Mouse (Mus musculus): Measurements from ENCODE around the gene Smarca4. TPM values are rescaled to one million over a fixed set of nuclear protein-coding genes. Genes with fewer than 3 reads are reported as not detected.
A peak's percentile ranks its signal among the peaks of the same experiment; 100 is the strongest.

Smarca4 gene
- polyA plus RNA-seq, 1 experiment, result 25.3 TPM

DNA sequence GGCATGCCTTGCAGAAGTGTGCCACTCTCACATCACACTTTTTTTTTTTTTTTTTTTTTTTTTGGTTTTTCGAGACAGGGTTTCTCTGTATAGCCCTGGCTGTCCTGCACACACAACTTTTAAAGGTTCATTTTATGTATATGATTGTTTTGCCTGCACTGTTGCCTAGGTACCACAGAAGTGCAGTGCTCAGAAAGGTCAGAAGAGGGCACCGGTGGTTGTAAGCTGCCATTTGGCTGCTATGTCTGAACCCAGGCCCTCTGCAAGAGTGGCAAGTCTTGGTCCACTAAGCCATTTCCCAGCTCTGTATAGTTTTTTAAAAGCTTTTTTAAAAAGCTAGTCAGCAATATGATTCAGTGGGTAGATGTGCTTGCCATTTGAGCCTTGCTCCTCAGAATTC, 17.8 kb upstream of the Smarca4 start:
- DNase-seq (ENCODE audit: low read depth, low spot score), result no peak
- WGBS, result 24% methylated on average over 2 of the region's 2 CpGs

DNA sequence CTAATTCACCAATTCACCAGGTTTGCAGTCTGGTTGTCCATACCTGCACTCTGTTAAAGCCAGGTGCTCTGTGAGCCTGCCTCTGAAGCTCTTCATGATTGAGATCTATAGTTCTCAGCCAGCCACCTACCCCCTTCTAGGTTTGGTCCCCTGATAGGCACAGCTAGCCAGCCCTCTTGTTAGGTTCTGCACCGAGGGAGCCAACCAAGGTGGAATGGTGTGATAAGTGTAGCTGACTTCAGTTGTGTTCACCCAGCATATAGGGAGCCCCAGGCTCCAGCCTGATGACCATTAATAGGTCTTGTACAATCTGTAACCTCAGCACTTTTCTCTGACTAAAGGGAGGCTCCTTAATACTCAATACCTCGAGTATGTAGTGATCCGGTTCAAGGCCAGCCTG, 15.8 kb upstream of the Smarca4 start:
- WGBS, result 74% methylated on average over 3 of the region's 3 CpGs
- DNase-seq (ENCODE audit: low read depth, low spot score), result no peak

DNA sequence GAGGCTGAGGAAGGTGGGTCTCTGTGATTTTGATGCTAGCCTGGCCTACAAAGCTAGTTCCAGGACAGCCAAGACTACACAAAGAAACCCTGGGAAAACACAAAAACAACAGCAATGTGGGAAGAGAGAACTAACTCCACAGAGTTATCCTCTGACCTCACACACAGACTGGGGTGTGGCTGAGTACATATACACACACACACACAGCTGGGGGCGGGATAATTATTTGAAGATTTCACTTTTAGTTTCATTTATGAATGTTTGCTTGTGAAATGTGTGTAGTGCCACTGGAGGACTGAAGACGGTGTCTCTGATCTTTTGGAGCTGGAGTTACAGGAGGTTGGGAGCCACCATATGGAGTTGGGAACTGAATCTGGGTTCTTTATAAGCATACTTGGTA, 14.9 kb upstream of the Smarca4 start:
- 28% methylated on average over 2 of the region's 2 CpGs for WGBS
- DNase-seq (ENCODE audit: low read depth, low spot score), result peak; percentile 38

DNA sequence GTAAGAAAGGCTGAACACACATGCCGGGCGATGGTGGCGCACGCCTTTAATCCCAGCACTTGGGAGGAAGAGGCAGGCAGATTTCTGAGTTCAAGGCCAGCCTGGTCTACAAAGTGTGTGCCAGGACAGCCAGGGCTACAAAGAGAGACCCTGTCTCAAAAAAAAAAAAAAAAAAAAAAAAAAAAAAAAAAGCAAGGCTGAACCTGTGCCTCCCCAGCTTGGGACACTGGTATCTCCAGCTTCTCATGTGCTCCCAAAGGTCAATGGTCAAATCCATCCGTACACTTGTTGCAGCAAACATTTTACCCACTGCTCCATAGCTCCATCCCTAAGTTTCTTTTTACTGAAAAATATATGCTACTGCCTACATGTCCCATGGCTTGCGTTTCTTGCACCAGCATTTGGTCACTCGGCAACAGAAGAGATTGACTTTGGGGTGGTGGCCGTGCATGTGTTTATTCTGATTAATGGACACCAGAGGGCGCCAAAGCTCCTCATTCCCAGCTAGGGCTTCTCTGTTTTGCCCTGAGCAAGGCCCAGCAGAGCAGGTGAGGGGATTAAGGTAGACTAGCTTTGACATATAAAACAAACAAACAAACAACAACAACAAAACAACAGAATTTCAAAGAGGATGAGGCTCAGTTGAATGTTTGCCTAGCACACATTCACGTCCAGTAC, 14.1 kb upstream of the Smarca4 start:
- peak; percentile 53 for DNase-seq (ENCODE audit: low read depth, low spot score)
- WGBS, result 46% methylated on average over 10 of the region's 10 CpGs

DNA sequence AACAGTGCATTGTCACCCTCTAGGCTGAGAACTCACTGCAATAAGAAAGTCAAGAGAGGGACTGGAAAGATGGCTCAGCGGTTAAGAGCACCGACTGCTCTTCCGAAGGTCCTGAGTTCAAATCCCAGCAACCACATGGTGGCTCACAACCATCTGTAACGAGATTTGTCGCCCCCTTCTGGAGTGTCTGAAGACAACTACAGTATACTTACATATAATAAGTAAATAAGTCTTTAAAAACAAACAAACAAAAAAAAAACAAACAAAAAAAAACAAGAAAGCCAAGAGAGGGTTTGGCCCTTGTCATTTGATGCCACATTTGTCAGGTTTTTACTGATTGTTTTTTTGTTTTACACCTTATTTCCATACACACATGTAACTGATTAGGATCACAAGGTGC, 11.8 kb upstream of the Smarca4 start:
- 78% methylated on average over 5 of the region's 5 CpGs for WGBS
- DNase-seq (ENCODE audit: low read depth, low spot score), result no peak

DNA sequence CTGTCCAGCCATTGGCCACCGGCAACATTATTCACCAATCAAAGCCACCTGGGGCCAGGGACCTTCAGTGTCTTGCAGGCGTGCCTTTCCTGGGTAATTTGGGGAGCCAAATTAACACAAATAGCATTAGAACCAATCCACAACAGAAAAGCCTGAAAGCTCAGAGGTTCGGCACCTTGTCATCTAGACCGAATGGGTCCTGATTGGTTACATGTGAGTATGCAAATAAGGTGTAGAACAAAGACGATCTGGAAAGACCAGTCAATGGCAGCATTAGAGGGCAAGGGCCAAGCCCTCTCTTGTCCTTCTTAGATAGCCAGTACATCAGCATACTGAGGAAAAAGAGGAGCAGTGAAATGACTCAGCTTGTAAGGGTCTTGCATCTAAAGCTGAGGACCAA, 10.1 kb upstream of the Smarca4 start:
- WGBS, result 80% methylated on average over 5 of the region's 5 CpGs
- no peak for DNase-seq (ENCODE audit: low read depth, low spot score)

DNA sequence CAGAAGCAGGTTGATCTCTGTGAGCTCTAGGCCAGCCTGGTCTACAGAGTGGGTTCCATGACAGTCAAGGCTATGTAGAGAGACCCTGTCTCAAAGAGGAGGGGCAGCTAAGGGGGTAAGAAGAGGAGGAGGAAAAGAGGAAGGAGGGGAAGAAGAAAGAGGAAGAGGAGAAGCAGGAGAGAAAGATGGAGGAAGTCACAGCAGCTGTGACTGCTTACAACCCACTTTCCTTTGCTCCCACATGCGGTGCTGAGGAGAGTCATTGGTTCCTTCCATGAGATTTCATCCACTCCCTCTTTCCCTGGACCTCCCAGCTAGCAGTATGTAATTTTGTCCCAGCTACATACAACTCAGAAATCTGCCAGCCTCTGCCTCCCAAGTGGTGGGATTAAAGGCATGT, 9.3 kb upstream of the Smarca4 start:
- WGBS, result 74% methylated on average over 1 of the region's 1 CpGs
- DNase-seq (ENCODE audit: low read depth, low spot score), result no peak

DNA sequence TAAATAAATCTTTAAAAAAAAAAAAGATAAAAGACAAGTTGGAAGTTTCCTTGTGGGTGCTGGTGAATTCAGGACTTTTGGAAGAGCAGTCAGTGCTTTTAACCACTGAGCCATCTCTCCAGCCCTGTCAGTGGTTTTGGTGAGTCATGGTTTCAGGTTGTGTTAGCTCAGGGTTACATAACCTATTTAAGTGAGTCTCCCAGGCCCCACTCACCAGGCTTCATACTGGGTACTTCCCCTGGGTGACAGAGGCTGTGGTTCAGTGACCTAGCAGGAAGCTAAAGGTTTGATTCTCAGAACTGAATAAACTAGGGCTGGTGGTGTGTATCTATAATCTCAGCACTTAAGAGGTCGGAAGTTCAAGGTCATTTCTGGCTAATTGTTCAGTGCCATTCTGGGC, 6.1 kb upstream of the Smarca4 start:
- 91% methylated on average over 1 of the region's 1 CpGs for WGBS
- DNase-seq (ENCODE audit: low read depth, low spot score), result no peak

DNA sequence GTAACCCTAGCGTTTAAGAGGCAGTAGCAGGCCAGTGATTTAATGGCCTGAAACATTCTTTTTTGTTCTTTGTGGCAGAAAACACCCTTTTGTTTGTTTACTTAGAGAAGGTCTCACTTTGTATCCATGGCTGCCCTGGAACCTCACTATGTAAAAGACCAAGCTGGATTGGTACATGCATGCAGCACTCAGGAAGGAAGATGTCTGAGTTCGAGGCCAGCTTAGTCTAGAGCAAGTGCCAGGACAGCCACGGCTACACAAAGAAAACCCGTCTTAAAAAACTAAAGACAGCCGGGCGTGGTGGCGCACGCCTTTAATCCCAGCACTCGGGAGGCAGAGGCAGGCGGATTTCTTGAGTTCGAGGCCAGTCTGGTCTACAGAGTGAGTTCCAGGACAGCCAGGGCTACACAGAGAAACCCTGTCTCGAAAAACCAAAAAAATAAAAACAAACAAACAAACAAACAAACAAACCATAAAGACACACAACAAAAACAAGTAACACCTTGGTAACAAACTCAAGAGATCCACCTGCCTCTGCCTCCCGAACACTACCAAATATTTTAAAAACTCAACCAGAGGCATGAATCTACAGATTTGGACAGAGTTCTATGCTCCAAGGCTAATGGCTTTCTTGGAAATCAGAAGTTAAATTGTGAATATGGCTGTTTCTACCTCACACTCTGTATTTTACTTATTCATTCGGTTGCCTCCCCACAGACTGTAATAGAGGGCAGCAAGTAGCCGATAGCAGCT, 929 bp upstream of the Smarca4 start:
- no peak for DNase-seq (ENCODE audit: low read depth, low spot score)
- 62% methylated on average over 15 of the region's 15 CpGs for WGBS

DNA sequence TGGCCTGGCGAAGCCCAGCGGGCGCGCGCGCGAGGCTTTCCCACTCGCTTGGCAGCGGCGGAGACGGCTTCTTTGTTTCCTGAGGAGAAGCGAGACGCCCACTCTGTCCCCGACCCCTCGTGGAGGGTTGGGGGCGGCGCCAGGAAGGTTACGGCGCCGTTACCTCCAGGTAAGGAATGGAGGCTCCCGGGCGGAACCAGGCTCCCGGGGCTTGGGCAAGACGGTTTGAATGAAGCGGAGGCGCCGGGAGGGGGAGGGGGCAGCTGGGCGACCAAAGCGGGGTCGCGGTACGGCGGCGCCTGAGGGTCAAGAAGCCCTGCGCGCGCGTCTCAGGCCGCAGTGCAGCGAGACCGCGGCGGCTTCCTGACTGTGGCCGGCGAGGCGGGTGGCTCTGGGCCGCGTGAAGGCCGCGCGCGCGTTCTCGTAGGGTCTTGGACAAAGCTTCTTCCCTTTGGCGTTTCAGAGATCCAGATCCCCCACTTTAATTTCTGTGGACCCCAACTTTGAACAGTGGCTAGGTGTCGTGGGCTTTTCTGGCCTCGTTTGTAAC, 338 bp downstream of the Smarca4 start:
- no peak for DNase-seq (ENCODE audit: low read depth, low spot score)
- under 1% methylated on average over 54 of the region's 57 CpGs for WGBS

DNA sequence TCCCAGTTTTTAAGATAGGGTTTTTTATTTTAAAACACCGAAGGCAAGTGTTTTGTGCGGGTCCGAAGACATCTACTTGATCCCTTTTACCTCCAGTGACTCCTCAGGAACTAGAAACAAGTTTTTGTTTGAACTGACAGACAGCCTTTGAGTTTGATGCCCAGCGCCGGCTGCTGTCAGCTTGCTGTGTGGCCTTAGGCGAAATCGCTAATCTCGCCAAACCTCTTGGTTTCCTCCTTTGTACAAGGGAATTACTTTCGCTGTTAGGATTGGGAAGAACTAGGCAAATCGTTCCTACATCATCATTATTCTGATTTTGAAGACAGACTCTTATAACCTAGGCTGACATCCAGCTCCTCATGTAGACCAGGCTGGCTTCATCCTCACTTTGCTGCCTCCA, 1.1 kb downstream of the Smarca4 start:
- no peak for DNase-seq (ENCODE audit: low read depth, low spot score)
- 3% methylated on average over 10 of the region's 10 CpGs for WGBS

DNA sequence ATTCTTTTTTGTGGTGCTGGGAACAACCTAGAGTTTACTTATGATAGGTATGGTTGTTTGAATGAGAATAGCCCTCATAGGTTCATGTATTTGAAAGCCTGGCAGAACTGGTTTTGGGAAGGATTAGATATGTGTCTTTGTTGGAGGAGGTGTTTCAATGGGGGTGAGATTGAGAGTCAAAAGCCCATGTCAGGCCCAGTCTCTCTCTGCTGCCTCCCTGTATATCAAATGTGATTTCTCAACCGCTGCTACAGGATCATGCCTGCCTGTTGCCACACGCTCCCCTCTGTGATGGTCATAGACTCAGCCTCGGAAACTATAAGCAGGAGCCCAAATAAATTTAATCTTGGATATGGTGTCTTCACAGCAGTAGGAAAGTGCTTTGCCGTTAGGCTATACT, 4.3 kb downstream of the Smarca4 start:
- WGBS, result 85% methylated on average over 4 of the region's 4 CpGs

DNA sequence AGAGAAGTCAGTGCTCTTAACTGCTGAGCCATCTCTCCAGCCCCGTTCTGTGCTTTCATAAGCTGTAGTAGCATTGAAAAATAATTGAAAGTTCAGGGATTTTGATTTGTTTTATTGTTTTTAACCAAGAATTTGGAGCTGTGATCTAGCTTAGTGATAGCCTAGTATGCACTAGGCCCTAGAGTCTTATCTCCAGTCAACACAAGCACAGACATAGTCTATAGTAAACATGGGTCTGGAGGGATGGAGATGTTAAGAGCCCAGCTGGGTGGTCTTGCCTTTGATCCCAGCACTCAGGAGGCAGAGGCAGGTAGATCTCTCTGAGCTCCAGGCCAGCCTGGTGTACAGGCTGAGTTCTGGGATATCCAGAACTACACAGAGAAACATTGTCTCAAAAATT, 6.7 kb downstream of the Smarca4 start:
- DNase-seq (ENCODE audit: low read depth, low spot score), result no peak
- 100% methylated on average over 1 of the region's 1 CpGs for whole genome bisulfite sequencing

More for the DNA sequence above, 4.3 kb downstream of the Smarca4 start:
- DNase-seq (ENCODE audit: low read depth, low spot score), result no peak

DNA sequence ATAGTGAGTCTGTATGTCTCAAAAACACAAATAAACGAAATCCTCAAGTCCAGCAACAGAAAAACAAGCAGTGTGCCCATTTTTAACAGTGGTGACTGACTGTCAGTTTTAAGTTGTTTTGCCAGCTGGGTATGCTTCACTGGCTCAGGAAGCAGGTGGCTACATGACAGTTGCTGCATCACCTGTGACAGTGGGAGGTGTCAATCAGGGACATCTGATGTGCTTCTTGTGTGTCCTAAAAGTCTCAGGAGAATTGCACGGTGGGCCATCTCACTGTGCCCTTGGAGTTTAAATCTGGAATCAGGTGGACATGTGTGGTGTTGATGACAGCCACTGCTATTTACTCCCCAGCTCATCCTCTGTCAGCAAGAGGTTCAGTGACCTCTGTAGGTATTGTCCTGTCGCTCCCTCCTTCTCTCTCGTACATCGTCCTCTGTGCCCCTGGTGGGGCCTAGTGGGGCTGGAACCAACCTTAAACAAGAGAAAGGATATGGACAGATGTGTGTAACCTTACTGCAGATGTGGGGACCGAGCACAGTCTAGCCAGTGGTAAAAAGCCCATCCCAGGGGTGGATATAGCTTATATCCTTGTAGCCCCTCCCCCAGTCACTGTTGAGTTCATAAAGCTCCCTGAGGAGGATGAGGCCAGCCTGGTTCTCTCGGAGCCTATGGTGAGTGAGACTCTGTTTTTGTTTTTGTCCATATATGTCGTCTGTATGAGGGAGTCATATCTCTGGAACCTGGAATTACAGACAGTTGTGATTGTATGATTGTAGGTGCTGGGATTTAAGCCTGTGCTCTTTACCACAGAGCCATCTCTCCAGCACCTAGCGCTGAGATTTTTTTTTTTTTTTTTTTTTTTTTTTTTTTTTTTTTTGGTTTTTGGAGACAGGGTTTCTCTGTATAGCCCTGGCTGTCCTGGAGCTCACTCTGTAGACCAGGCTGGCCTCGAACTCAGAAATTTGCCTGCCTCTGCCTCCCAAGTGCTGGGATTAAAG, 9.7 kb downstream of the Smarca4 start:
- DNase-seq (ENCODE audit: low read depth, low spot score), result no peak
- 86% methylated on average over 10 of the region's 10 CpGs for WGBS

DNA sequence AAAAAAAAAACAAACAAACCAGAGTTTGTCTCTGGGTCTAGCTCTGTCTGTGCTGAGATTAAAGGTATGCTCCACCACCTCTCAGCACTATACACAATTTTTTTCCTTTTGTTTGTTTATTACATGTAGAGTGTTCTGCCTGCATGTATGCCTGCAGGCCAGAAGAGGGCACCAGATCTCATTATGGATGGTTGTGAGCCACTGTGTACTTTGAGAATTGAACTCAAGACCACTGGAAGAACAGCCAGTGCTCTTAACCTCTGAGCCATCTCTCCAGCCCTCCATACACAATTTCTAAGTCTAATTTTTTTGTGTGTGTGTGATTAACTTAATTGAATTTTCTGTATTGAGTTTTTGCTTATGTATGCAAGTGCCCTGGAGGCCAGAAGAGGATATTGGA, 10.6 kb downstream of the Smarca4 start:
- DNase-seq (ENCODE audit: low read depth, low spot score), result no peak

DNA sequence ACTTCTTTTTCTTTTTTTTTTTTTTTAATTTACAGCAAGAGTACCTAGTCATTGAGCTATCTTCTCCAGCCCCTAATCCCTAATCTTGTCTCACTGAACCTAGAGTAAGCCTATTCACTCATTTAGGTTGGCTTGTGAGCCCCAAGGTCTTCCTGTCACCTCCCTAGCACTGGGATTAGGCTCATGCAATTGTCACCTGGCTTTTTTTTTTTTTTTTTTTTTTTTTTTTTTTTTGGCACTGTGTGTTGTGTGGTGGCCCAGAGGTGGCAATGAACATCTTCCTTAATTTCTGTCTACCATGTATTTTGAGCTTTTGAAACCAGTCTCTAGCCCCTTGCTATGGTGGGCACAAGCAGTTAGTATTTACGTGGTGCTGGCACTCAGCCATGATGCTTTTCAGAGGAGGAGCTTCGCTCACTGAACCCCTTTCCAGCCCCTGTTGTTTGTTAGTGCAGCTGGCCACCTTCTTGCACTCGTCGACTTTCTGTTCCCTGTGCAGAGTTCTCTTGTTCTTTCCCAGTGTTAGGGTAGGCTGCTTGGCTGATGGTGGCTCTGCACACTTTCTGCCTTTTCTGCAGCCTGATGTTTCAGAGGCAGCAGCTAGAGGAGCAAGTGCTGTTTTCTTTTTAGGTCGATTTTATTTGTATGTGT, 11.3 kb downstream of the Smarca4 start:
- DNase-seq (ENCODE audit: low read depth, low spot score), result no peak
- WGBS, result 72% methylated on average over 5 of the region's 5 CpGs

DNA sequence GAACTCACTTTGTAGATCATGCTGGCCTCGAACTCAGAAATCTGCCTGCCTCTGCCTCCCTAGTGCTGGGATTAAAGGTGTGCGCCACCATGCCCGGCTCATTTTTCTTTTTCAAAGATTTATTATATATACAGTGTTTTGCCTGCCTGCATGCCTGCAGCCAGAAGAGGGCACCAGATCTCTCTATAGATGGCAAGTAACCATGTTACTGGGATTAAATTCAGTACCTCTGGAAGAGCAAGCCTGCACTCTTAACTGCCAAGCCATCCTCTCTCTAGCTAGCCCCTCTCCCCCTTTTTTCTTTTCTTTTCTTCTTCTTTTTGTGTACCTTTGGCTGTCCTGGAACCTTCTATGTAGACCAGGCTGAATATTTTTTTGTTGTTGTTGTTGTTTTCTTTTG, 14.7 kb downstream of the Smarca4 start:
- WGBS, result 58% methylated on average over 3 of the region's 3 CpGs
- no peak for DNase-seq (ENCODE audit: low read depth, low spot score)

DNA sequence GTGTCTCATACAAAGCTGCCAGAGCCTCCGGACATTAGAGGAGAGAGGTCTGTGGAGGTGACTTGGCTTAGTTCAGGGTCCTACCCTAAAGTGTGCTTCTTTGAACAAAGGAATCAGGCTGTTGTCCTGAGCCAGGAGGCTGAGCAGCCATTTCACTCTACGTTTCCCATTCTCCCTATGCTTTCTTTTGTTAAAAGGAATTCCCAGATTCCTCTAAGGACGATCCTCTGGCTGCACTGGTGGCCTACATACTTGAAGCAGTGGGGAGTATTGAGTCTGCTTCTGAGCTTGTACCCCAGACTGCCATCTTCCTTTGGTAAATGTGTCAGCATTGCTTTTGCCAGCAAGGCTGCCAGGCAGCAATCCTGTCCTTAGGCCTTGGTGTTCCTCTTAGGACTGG, 17.1 kb downstream of the Smarca4 start:
- DNase-seq (ENCODE audit: low read depth, low spot score), result no peak
- WGBS, result 87% methylated on average over 3 of the region's 3 CpGs

DNA sequence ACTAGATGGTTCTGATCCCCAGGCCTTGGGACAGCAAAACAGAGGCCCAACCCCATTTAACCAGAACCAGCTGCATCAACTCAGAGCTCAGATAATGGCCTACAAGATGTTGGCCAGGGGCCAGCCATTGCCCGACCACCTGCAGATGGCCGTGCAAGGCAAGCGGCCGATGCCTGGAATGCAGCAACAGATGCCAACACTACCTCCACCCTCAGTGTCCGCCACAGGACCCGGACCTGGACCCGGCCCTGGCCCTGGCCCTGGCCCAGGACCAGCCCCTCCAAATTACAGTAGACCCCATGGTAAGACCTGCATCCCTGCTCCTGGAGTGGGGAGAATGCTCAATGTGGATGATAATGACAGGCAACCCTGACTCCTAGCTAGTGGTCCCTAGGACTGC, 19.7 kb downstream of the Smarca4 start:
- WGBS, result 56% methylated on average over 7 of the region's 7 CpGs
- DNase-seq (ENCODE audit: low read depth, low spot score), result no peak

DNA sequence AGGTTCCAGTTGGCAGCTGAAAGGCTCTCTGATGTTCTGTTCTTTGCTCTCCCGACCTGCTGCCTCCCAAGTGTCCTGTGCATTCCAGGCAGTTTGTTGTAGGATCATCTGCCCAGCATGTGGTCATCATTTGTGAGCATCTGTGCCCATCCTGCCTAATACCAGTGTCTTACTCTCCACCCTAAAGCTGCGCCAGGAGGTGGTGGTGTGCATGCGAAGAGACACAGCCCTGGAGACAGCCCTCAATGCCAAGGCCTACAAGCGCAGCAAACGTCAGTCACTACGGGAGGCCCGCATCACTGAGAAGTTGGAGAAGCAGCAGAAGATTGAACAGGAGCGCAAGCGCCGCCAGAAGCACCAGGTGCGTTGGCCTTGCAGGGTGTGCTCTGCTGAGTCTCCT, 23.1 kb downstream of the Smarca4 start:
- DNase-seq (ENCODE audit: low read depth, low spot score), result no peak
- 93% methylated on average over 11 of the region's 11 CpGs for whole genome bisulfite sequencing
